Mouse (Mus musculus): ENCODE measurements around the gene Acp1.

The Acp1 gene

GRCm38 (mm10) chr12:30864347-30864746, 47.0 kb downstream of the Acp1 start:
- DNase-seq (ENCODE audit: low read depth, low spot score): no peak

- DNase-seq (ENCODE audit: low read depth, low spot score): no peak
Observed at GRCm38 (mm10) chr12:30856172-30856571, 55.2 kb downstream of the Acp1 start.

DNA sequence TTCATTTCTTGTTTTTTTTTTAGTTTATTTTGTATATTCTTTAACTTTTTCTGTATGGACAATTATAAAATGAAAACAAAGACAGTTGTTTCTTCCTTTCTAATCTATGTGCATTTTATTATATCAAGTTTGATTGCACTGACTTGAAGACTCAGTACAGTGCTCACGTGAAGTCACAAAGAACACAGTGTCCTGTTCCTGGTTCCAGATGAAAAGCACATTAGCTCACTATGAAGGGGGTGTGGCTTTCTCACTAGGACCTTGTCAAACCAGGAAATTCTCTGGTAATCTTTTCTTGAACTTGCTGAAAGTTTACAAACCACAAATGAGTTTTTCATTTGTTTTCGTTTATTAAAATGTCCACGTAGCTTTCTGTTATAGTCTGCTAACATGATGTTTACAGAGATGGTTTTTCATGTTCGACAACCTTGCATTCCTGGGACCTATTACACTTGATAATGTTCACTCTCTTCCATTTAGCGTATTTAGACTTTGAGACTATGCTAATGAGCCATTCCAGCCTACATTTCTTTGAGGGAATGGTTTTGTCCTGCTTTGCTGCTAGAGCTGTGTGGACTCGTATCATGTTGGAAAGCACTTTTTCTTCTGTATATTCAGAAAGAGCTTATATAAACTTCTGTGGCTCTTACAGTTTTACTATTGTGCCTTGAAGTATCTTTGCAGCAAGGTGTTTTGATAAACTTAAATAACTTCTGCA, 55.8 kb downstream of the Acp1 start:
- no peak for DNase-seq (ENCODE audit: low read depth, low spot score)

DNA sequence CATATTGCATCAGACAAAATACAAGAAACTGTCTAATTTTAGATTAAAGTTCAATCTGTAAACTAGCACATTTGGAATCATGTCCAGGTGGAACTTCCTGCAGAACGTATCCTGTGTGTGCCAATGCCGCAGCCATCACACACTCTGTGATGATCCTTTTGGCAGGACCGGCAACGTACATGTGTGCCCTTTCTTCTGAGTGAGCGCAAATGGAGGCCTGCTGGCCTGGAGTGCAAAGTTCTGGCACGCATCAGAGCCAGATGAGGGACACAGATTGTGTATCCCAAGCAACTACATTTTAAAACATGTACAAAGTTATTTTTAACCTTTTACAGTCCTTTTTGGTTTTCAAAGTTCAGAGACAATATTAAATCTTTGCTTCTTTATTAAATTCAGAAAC, 59.5 kb downstream of the Acp1 start:
- DNase-seq (ENCODE audit: low read depth, low spot score): no peak

DNA sequence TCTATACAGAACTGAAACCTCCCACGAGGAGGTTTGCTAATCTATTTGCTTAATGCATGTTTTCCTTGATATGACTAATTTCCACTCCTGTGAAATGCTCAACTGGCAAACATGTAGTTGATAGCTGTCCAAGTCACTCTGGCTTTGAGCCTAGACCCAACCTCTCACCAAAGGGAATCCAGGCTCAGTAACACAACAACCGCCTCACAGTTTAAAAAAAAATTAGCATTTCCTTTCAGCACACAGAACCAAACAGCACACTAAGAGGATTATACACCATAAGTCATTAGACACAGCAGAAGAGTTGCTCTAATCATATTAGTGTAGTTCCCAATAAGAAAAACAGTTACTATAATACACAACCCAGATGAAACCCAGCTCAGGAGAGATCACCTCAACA, 60.5 kb downstream of the Acp1 start:
- DNase-seq (ENCODE audit: low read depth, low spot score): no peak

DNA sequence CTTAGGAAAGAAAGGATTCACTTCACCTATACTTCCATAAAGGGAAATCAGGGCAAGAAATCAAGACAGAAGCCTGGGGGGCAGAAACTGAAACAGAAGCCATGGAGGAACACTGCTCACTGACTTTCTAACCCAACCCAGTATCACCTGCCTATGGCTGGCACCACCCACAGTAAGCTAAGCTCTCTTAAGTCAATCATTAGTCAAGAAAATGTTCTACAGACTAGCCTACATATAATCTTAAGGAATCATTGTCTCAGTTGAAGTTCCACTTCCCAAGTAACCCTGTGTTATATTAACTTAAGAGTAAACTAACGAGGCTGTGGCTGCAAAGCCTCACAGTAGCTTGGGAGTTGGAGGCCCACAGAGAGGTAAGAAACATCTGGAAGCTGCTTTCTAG, 62.9 kb downstream of the Acp1 start:
- DNase-seq (ENCODE audit: low read depth, low spot score): no peak

Measured in retina, adult 2 months (tissue).